Mouse (Mus musculus) heart, embryonic 11.5 days (tissue): ENCODE measurements around the gene Syna. TPM values are rescaled to one million over a fixed set of nuclear protein-coding genes. Genes with fewer than 3 reads are reported as not detected.

Source experiments
- ATAC-seq: fragments of 200-750 bp; cut with Nextera tagmentation; replicated peaks from 2 replicates; pipeline ENCODE4 v1.8.0; 2017; ENCODE audit warnings: moderate library complexity; ENCODE audit not compliant: insufficient number of reproducible peaks, low FRiP score, low TSS enrichment
- H3K27ac ChIP-seq: fragments of 300-500 bp; sonication (generic); 2 replicates; pipeline ENCODE4 v1.5.1; 2014; ENCODE audit warnings: mild to moderate bottlenecking, low read depth, low read length
- H3K27me3 ChIP-seq: fragments of 300-500 bp; sonication (generic); 2 replicates; pipeline ENCODE4 v1.6.1; 2014; ENCODE audit warnings: mild to moderate bottlenecking, low read length, mixed read lengths; ENCODE audit not compliant: control insufficient read depth, insufficient read depth
- H3K36me3 ChIP-seq: fragments of 300-500 bp; sonication (generic); 2 replicates; pipeline ENCODE4 v1.6.1; 2014; ENCODE audit warnings: mild to moderate bottlenecking, low read length, moderate library complexity, mixed read lengths; ENCODE audit not compliant: control insufficient read depth, insufficient read depth
- H3K4me1 ChIP-seq: fragments of 300-500 bp; sonication (generic); 2 replicates; pipeline ENCODE4 v1.6.1; 2014; ENCODE audit warnings: low read length; ENCODE audit not compliant: control insufficient read depth, insufficient read depth
- H3K4me2 ChIP-seq: fragments of 300-500 bp; sonication (generic); 2 replicates; pipeline ENCODE4 v1.6.1; 2014; ENCODE audit warnings: mild to moderate bottlenecking, moderate library complexity
- H3K4me3 ChIP-seq: fragments of 300-500 bp; sonication (generic); 2 replicates; pipeline ENCODE4 v1.5.1; 2014; ENCODE audit warnings: low read depth, low read length
- H3K9ac ChIP-seq: fragments of 300-500 bp; sonication (generic); 2 replicates; pipeline ENCODE4 v1.6.1; 2014; ENCODE audit warnings: mild to moderate bottlenecking, low read depth, low read length, moderate library complexity
- H3K9me3 ChIP-seq: fragments of 300-500 bp; sonication (generic); replicated peaks from 2 replicates; pipeline ENCODE4 v1.6.1; 2016; ENCODE audit warnings: low read length; ENCODE audit not compliant: control insufficient read depth
- WGBS: fragments of 180-500 bp; shearing (Covaris S2); extraction: QIAGEN DNeasy Blood & Tissue Kit; methylation state at CpG from one replicate; pipeline ENCODE4 v1.1.7; 2014; ENCODE audit not compliant: insufficient replicate concordance; 5-methylcytosine and 5-hydroxymethylcytosine counted together
- microRNA-seq: library from miRNA; unstranded; fragments of <30 nt; microRNA quantifications from one replicate; pipeline ENCODE4, GENCODE M21; 2016; ENCODE audit warnings: borderline number of aligned reads
- polyA plus RNA-seq: library from polyadenylated mRNA; unstranded; fragments of >200 nt; fragmentation: Nextera tagmentation; extraction: Ambion mirVana; gene quantifications from 2 replicates; pipeline ENCODE4 v1.2.1, GENCODE M21; 2014

Syna gene
- polyA plus RNA-seq, 1 experiment from 2014 or later: not detected

DNA sequence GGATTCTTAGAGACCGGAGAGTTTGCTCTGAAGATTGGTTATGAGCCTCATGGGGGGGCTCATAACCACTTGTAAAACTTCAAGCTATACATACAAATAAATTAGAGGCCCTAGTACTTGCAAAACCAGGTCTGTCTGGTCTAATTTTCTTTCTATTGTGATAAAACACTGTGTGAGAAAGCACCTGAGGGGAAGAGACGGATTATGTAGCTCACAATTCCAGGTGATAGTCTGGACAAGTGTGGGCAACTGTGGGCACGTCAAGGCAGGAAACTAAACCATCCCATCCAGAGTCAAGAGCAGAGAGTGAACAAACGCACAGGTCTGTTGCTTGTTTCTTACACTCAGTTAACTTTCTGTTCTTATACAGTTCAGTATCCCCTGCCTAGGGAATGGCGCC is 40.5 kb downstream of the Syna start:
- Histone ChIP-seq H3K9ac (no peak overlapping the region), H3K27ac (no peak overlapping the region), H3K4me1 (no peaks in the 10 kb centered on the region), H3K9me3 (peaks cover 4% of the 10 kb centered on the region; the same call in 1 of the 2 replicates), H3K36me3 (peaks cover 33% of the 10 kb centered on the region), H3K27me3 (no peaks in the 10 kb centered on the region), H3K4me3 (no peak overlapping the region), H3K4me2 (no peak overlapping the region)
- no peak for ATAC-seq
- WGBS: 84% methylated on average over 5 of the region's 5 CpGs

- ATAC-seq: no peak
These were observed 47.9 kb downstream of the Syna start for GRCm38 (mm10) chr5:134512086-134512485.

GRCm38 (mm10) chr5:134510266-134510665 is 49.7 kb downstream of the Syna start:
- no peaks in the 10 kb centered on the region for H3K27me3 ChIP-seq
- H3K4me3 ChIP-seq: no peak overlapping the region
- no peak overlapping the region for H3K27ac ChIP-seq
- no peak for ATAC-seq
- H3K9ac ChIP-seq: no peak overlapping the region
- H3K36me3 ChIP-seq: peaks cover 13% of the 10 kb centered on the region
- H3K4me2 ChIP-seq: no peak overlapping the region
- H3K4me1 ChIP-seq: no peaks in the 10 kb centered on the region
- no peaks in the 10 kb centered on the region for H3K9me3 ChIP-seq
- WGBS: 77% methylated on average over 5 of the region's 5 CpGs

More at GRCm38 (mm10) chr5:134512086-134512485, 47.9 kb downstream of the Syna start:
- Histone ChIP-seq H3K4me2 (no peak overlapping the region), H3K4me3 (no peak overlapping the region), H3K4me1 (no peaks in the 10 kb centered on the region), H3K9me3 (peaks cover 4% of the 10 kb centered on the region; the same call in 1 of the 2 replicates), H3K36me3 (peaks cover 28% of the 10 kb centered on the region), H3K27me3 (no peaks in the 10 kb centered on the region), H3K27ac (no peak overlapping the region), H3K9ac (no peak overlapping the region)
- whole genome bisulfite sequencing: 74% methylated on average over 5 of the region's 5 CpGs

GRCm38 (mm10) chr5:134508965-134509364 is 51.0 kb downstream of the Syna start:
- H3K36me3 ChIP-seq: peaks cover 10% of the 10 kb centered on the region
- H3K4me1 ChIP-seq: no peaks in the 10 kb centered on the region
- H3K9me3 ChIP-seq: no peaks in the 10 kb centered on the region
- no peak overlapping the region for H3K4me2 ChIP-seq
- no peak for ATAC-seq
- WGBS: 79% methylated on average over 5 of the region's 5 CpGs
- no peaks in the 10 kb centered on the region for H3K27me3 ChIP-seq
- H3K27ac ChIP-seq: no peak overlapping the region
- H3K9ac ChIP-seq: no peak overlapping the region
- H3K4me3 ChIP-seq: no peak overlapping the region

Small RNA genes within 50 kb of the gene (microRNA-seq; reads per million reads assigned to microRNA genes)
- gene Mir7228: not detected

Other genes with a start within 250 kb of the Syna start
- gene Gtf2i, start 245.4 kb downstream of the Syna start, polyA plus RNA-seq: 136 and 137 TPM in 2 replicates
- 49.0 and 55.7 TPM in 2 replicates for gene Gtf2ird1, start 103.5 kb downstream of the Syna start, polyA plus RNA-seq
- 1.7 and 2.2 TPM in 2 replicates for gene Clip2, start 7.7 kb downstream of the Syna start, polyA plus RNA-seq
- 216 and 234 TPM in 2 replicates for gene Rfc2, start 21.2 kb upstream of the Syna start, polyA plus RNA-seq
- 1.9 and 3.5 TPM in 2 replicates for gene Lat2, start 54.9 kb upstream of the Syna start, polyA plus RNA-seq
- 344 and 355 TPM in 2 replicates for gene Eif4h, start 79.3 kb upstream of the Syna start, polyA plus RNA-seq
- 2.6 and 3.3 TPM in 2 replicates for gene Limk1, start 128.4 kb upstream of the Syna start, polyA plus RNA-seq
- 24.3 and 27.7 TPM in 2 replicates for gene Eln, start 187.2 kb upstream of the Syna start, polyA plus RNA-seq